Mouse (Mus musculus) limb, embryonic 10.5 days (tissue): ENCODE measurements around the gene Klf3. TPM values are rescaled to one million over a fixed set of nuclear protein-coding genes. Genes with fewer than 3 reads are reported as not detected.

Experiments
- DNase-seq: peaks from one replicate; pipeline ENCODE4 v3.0.0-alpha.2; 2017; ENCODE audit warnings: low spot score
- H3K27ac ChIP-seq: fragments of 300-500 bp; sonication (generic); 2 replicates; pipeline ENCODE4 v1.5.1; 2016; ENCODE audit warnings: mild to moderate bottlenecking
- H3K27me3 ChIP-seq: fragments of 300-500 bp; sonication (generic); 2 replicates; pipeline ENCODE4 v1.6.1; 2016; ENCODE audit warnings: low read depth, mild to moderate bottlenecking; ENCODE audit not compliant: poor library complexity, severe bottlenecking
- H3K36me3 ChIP-seq: fragments of 300-500 bp; sonication (generic); 2 replicates; pipeline ENCODE4 v1.6.1; 2016; ENCODE audit warnings: mild to moderate bottlenecking, moderate library complexity
- H3K4me1 ChIP-seq: fragments of 300-500 bp; sonication (generic); 2 replicates; pipeline ENCODE4 v1.6.1; 2016
- H3K4me3 ChIP-seq: fragments of 300-500 bp; sonication (generic); 2 replicates; pipeline ENCODE4 v1.5.1; 2016; ENCODE audit warnings: mild to moderate bottlenecking, moderate library complexity
- H3K9me3 ChIP-seq: fragments of 300-500 bp; sonication (generic); replicated peaks from 2 replicates; pipeline ENCODE4 v1.6.1; 2016; ENCODE audit warnings: mild to moderate bottlenecking
- WGBS: fragments of 180-500 bp; shearing (Covaris S2); methylation state at CpG from one replicate; pipeline ENCODE4 v1.1.7; 2016; 5-methylcytosine and 5-hydroxymethylcytosine counted together
- polyA plus RNA-seq: library from polyadenylated mRNA; unstranded; fragments of >200 nt; fragmentation: Nextera tagmentation; extraction: Ambion mirVana; gene quantifications from 2 replicates; pipeline ENCODE4 v1.2.1, GENCODE M21; 2016

Gene Klf3
- polyA plus RNA-seq: 40.8 and 42.7 TPM in 2 replicates

DNA sequence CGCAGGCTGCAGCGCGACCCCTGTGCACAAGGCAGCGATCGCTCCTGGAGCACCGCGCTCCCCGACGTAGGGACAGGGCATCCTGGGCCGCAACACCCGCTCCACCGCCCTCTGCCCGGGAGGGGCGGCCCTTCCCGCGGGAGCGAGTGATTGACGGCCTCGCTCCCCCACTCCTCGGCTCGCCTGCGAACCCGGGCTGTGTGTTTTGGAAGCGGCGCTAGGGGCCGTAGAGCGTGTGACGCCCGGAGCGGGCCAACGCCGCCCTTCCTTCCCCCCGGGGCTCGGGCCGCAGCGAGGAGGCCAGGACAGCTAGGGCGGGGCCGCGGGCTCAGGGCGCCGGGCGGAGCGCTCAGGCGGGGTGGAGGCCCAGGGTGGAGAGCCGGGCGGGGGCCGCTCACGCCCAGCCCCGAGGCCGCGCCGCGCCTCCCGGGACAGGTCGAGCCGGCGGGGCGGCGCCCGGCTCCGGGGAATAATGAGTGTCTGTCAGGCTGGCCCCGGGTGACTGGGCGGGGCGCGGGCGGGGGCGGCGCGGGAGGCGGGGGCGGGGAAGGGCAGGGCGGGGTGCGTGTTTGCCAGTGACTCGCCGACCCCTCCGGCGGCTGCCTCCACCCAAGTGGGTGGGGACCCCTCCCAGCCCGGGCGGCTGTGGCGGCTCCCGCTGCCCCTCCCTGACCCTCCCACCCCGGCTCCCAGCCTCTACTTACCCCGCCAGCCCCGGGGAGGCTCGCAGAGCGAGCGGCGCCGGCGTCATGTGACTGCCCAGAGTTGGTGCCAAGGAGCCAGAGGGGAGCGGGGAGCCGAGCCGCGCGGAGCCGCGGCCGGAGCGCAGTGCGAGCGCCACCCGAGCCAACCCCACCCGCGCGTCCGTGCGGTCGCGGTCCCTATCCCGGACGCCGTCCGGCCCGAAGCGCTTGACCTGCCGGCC, at the start of gene Klf3:
Gene Klf3, plus strand, starts transcription at position 594 of the 925 bp plus-strand sequence.
- H3K4me3 ChIP-seq: peak within 1 kb of the TSS; percentile 78
- WGBS: under 1% methylated on average over 97 of the region's 116 CpGs

DNA sequence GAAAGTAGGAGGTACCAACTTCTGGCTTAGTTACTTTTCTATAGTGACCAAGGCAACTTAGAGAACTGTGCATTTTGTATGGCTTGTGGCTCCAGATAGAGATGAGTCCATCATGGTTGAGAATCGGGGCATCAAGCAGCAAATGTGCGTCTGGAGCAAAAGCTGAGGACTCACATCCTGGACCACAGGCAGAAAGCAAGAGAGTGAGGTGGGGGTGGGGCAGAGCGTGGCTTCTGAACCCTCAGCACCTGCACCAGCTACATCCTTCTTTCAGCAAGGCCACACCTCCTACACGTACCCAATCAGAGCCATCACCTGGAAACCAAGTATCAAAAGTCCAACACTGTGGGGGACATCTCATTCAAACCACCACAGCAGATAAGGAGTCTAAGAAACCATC, 40.9 kb upstream of the Klf3 start:
- DNase-seq: no peak
- Histone ChIP-seq H3K27ac (no peak overlapping the region), H3K27me3 (no peaks in the 10 kb centered on the region), H3K4me3 (no peak overlapping the region), H3K4me1 (no peaks in the 10 kb centered on the region), H3K36me3 (no peaks in the 10 kb centered on the region), H3K9me3 (no peaks in the 10 kb centered on the region)
- 84% methylated on average over 4 of the region's 4 CpGs for WGBS

More for the DNA sequence above, at the start of gene Klf3:
- Histone ChIP-seq H3K4me1 (peaks cover 50% of the 10 kb centered on the region), H3K27ac (peak within 1 kb of the TSS; percentile 93), H3K27me3 (no peaks in the 10 kb centered on the region), H3K9me3 (no peaks in the 10 kb centered on the region), H3K36me3 (no peaks in the 10 kb centered on the region)
- peak; percentile 92 for DNase-seq

DNA sequence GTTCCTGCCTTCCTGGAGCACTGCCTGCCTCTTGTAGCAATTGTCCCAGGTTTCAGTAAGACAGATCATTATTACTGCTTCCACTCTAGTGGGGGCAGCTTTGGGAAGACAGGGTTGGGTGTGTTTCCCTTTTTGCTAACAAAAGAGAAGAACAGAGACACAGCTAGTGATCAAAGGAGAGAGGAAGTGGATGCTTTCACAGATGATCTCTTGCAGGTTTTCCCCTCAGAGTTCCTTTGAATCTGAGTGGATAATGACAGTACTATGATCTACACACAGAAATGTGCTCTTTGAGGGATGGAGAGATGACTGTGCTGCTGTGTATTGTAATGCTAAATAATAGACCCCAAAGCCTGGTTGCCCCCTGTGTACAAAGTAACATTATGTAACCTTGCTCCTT, 38.7 kb upstream of the Klf3 start:
- DNase-seq: no peak
- Histone ChIP-seq H3K4me1 (no peaks in the 10 kb centered on the region), H3K9me3 (no peaks in the 10 kb centered on the region), H3K36me3 (no peaks in the 10 kb centered on the region), H3K27me3 (no peaks in the 10 kb centered on the region), H3K27ac (no peak overlapping the region), H3K4me3 (no peak overlapping the region)

DNA sequence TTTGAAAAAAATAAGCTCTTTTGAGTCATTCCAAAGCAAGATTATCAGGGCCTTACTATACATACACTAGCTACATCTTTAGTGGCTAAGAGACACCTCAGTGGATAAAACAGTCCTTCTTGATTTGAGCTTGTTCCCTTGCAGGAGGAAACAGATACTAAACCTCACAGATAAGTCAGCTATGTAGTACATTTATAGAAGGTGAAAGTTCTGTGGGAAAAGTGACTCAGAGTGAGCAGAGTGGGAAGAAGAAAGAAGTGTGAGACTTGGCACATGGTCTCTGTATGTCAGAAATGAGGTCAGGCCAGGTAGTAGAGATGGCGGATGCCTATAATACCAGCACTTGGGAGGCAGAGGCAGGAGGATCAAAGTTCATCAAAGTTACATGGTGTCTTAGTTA, 37.4 kb upstream of the Klf3 start:
- 96% methylated on average over 1 of the region's 1 CpGs for WGBS
- no peaks in the 10 kb centered on the region for H3K27me3 ChIP-seq
- no peak overlapping the region for H3K4me3 ChIP-seq
- H3K9me3 ChIP-seq: no peaks in the 10 kb centered on the region
- no peaks in the 10 kb centered on the region for H3K36me3 ChIP-seq
- no peaks in the 10 kb centered on the region for H3K4me1 ChIP-seq
- no peak overlapping the region for H3K27ac ChIP-seq
- DNase-seq: no peak

DNA sequence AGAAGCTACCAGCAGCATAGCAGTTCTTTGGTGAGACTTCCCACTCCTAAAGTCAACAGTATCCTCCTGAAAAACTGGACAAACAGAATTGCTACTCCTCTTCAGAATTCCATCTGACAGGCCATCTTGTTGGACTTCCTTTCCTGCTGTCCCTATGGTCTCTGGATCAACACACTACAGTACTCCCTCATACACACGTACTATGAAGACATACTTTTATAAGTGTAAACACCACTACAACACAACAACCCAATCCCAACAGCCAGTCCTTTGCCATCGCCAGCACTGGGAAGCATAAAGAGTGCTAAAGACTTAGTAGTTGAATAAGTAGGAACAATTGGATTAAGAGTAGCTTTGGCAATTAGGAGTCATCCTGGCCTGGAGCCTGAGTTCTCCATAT, 36.6 kb upstream of the Klf3 start:
- no peak for DNase-seq
- H3K4me3 ChIP-seq: no peak overlapping the region
- 92% methylated on average over 2 of the region's 2 CpGs for WGBS
- H3K27me3 ChIP-seq: no peaks in the 10 kb centered on the region
- no peaks in the 10 kb centered on the region for H3K9me3 ChIP-seq
- H3K27ac ChIP-seq: no peak overlapping the region
- H3K4me1 ChIP-seq: no peaks in the 10 kb centered on the region
- H3K36me3 ChIP-seq: no peaks in the 10 kb centered on the region

DNA sequence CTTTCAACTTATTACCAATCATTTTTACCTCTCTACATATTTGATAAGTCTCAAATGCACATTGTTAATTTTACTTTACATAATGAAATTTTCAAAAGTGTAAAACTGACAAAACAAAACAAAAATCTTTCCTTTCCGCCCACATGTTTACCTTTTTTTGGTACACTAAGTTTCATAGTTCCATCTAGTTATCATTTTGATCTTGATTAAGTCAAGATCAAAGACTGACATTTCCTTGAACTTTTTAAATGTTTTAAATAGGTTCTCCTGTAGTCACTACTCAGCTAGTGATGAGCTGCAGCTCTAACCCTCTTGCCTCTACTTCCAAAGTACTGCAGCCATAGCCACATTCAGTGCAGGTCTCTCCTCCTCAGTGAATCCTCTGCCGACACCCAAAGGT, 31.6 kb upstream of the Klf3 start:
- Histone ChIP-seq H3K36me3 (no peaks in the 10 kb centered on the region), H3K27me3 (no peaks in the 10 kb centered on the region), H3K4me1 (no peaks in the 10 kb centered on the region), H3K4me3 (no peak overlapping the region), H3K9me3 (no peaks in the 10 kb centered on the region), H3K27ac (no peak overlapping the region)
- DNase-seq: no peak
- 93% methylated on average over 2 of the region's 2 CpGs for WGBS

DNA sequence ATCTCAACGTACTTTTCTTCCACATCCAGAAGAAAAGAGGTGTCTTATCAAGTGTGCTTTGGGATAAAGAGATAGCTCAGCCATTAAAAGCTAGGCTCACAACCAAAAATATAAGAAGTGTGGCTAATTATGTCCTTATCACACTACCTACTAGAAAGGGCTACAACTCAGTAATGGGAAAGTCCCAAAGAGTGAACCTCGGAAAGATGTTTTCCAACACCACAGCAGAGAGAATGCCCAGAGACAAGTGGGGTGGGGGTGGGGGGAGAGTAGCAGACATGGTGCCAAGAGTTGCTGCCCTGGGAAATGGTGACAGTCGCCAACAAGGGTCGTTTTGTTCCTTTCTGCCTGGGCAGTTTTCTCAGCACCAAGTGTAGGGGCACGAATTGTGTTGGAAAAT, 25.0 kb upstream of the Klf3 start:
- no peaks in the 10 kb centered on the region for H3K36me3 ChIP-seq
- H3K4me3 ChIP-seq: no peak overlapping the region
- H3K4me1 ChIP-seq: peaks cover 8% of the 10 kb centered on the region; the same call in 1 of the 2 replicates
- H3K27ac ChIP-seq: no peak overlapping the region
- no peaks in the 10 kb centered on the region for H3K27me3 ChIP-seq
- 86% methylated on average over 5 of the region's 5 CpGs for WGBS
- DNase-seq: no peak
- H3K9me3 ChIP-seq: no peaks in the 10 kb centered on the region

DNA sequence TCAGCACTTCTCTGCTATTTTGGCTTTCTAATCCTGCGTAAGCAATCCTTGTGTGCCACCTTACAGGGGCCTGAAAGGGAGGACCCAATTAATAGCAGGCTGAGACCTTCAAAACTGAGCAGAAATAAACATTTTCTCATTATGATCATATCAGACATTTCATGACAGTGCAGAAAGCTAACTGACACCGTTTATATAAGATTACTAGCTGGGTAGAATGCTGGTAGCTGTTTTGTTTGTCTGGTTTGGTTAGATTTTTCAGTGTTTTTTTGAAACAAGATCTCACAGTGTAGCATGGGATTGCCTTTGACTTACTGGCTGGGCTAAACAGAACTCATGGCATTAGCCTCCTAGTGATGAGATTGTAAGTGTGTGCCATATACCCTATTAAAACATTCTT, 23.9 kb upstream of the Klf3 start:
- DNase-seq: no peak
- H3K27ac ChIP-seq: no peak overlapping the region
- peaks cover 8% of the 10 kb centered on the region; the same call in 1 of the 2 replicates for H3K4me1 ChIP-seq
- no peaks in the 10 kb centered on the region for H3K27me3 ChIP-seq
- WGBS: 92% methylated on average over 2 of the region's 2 CpGs
- H3K9me3 ChIP-seq: no peaks in the 10 kb centered on the region
- H3K4me3 ChIP-seq: no peak overlapping the region
- no peaks in the 10 kb centered on the region for H3K36me3 ChIP-seq

DNA sequence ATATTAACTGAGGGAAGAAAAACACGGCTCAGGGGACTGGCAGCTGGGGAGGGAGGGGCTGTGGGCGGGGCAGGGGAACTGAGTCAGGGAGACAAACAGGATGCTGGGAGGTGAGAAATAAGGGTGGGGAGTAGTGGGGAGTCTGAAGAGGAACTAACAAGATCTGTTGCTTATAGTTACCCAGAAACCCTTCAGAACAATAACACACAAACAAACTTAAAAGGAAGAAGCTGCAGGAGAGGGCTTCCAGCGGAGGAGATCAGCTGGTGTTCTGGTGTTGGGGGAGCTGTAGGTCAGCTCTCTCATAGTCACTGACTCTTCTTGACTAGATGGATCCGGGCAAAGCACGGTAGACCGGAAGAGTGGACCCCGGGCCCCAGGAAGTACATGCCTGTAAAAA, 22.4 kb upstream of the Klf3 start:
- no peaks in the 10 kb centered on the region for H3K36me3 ChIP-seq
- H3K9me3 ChIP-seq: no peaks in the 10 kb centered on the region
- no peak overlapping the region for H3K4me3 ChIP-seq
- 70% methylated on average over 7 of the region's 7 CpGs for whole genome bisulfite sequencing
- no peak for DNase-seq
- no peak overlapping the region for H3K27ac ChIP-seq
- H3K4me1 ChIP-seq: peaks cover 8% of the 10 kb centered on the region; the same call in 1 of the 2 replicates
- H3K27me3 ChIP-seq: no peaks in the 10 kb centered on the region

DNA sequence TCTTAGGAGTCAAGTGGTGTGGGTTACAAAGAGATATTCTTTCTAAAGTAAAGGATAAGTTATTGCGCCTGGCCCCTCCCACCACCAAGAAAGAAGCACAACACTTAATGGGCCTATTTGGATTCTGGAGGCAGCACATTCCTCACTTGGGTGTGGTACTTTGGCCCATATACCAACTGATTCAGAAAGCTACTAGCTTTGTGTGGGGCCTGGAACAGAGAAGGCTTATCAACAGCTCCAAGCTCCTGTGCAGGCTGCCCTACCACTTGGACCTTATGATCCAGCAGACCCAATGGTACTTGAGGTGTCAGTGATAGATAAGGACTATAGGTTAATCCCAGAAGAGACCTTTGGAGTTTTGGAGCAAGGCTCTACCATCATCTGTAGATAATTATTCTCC, 15.0 kb upstream of the Klf3 start:
- no peak for DNase-seq
- no peaks in the 10 kb centered on the region for H3K27me3 ChIP-seq
- WGBS: 100% methylated on average over 1 of the region's 1 CpGs
- no peaks in the 10 kb centered on the region for H3K9me3 ChIP-seq
- peaks cover 7% of the 10 kb centered on the region for H3K4me1 ChIP-seq
- H3K36me3 ChIP-seq: no peaks in the 10 kb centered on the region
- no peak overlapping the region for H3K4me3 ChIP-seq
- H3K27ac ChIP-seq: no peak overlapping the region

DNA sequence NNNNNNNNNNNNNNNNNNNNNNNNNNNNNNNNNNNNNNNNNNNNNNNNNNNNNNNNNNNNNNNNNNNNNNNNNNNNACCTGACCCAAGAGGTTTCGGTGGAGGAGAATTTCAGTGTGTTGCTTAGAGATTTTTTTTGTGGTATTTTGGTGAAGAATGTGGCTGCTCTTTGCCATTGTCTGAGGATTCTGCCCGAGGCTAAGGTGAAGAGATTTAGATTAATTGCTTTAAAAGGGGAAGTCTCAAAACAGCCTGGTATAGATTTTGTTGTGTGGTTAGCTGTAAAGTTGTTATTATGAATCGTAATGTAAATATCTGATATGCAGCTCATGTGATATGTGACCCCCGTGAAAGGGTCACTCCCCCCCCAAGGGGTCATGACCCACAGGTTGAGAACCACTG, 5.0 kb upstream of the Klf3 start:
- H3K27me3 ChIP-seq: no peaks in the 10 kb centered on the region
- H3K36me3 ChIP-seq: no peaks in the 10 kb centered on the region
- WGBS: 83% methylated on average over 4 of the region's 4 CpGs
- H3K4me3 ChIP-seq: no peak overlapping the region
- H3K4me1 ChIP-seq: peaks cover 15% of the 10 kb centered on the region
- H3K9me3 ChIP-seq: no peaks in the 10 kb centered on the region
- H3K27ac ChIP-seq: no peak overlapping the region
- DNase-seq: no peak

DNA sequence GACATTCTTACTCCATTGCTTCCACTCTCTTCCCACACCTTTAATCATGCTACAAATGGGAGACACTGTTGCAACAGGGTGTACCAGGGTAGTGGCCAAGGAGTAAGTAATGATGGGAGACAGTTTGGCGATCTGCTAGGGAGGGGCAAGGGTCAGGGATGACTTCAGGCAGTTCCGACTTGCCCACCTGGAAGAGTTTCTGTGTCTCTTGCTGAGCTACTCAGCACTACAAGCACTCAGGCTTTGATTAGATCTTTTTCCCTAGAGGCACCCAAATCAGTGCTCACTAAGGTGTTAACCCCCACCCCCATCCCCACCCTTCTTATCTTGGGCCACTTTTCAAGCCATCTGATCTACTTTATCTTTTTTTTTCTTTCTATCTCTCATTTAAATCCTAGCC, 1.6 kb upstream of the Klf3 start:
- Histone ChIP-seq H3K27me3 (no peaks in the 10 kb centered on the region), H3K9me3 (no peaks in the 10 kb centered on the region), H3K4me1 (peaks cover 35% of the 10 kb centered on the region), H3K36me3 (no peaks in the 10 kb centered on the region), H3K27ac (no peak overlapping the region), H3K4me3 (0 out of 2 replicates have a peak overlapping the region, but pooled peaks have one; percentile 78)
- DNase-seq: no peak
- 57% methylated on average over 2 of the region's 2 CpGs for WGBS

DNA sequence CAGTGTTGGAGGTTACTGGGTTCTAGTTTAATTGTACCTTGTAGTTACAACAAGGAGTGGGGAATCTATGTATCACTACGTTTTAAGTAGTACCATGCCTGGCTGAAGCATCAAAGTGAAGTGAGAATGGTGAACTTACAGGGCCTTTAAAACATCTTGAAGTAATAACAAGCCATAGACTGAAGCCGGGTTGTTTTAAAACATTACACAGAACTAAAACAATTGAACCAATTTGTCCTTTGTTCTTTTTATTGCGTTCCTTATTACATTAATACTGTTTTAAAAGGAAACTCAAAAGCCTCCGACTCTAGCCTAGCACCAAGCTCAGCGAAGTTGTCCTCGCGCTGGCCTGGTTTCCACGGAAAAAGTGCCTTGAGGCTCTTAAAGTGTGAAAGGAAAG, 1.0 kb upstream of the Klf3 start:
- H3K27ac ChIP-seq: peak overlapping the region; percentile 93
- 1% methylated on average over 8 of the region's 8 CpGs for WGBS
- no peaks in the 10 kb centered on the region for H3K27me3 ChIP-seq
- H3K36me3 ChIP-seq: no peaks in the 10 kb centered on the region
- peak overlapping the region; percentile 78 for H3K4me3 ChIP-seq
- no peaks in the 10 kb centered on the region for H3K9me3 ChIP-seq
- peaks cover 41% of the 10 kb centered on the region for H3K4me1 ChIP-seq
- no peak for DNase-seq
